Mouse (Mus musculus) cerebellum, postnatal 25 days (tissue): ENCODE measurements around the gene Tmem201.
A peak's percentile ranks its signal among the peaks of the same experiment; 100 is the strongest.
"Not testable (repeated sequence)": the region's sequence is repeated elsewhere in the genome, so short reads cannot be mapped to it uniquely, and the experiment has no call there.

ENCODE experiments used
- DNase-seq, 2 experiments: peaks; one replicate each; pipeline ENCODE4 v3.0.0; 2021; ENCODE audit warnings: mixed read lengths in 2 of 2

Gene Tmem201

GRCm38 (mm10) chr4:149737383-149738324, at the start of gene Tmem201:
Gene Tmem201 (minus strand): TSS chr4:149738044.
- DNase-seq: peak; percentile 97 to 99

GRCm38 (mm10) chr4:149784901-149785300, 47.1 kb upstream of the Tmem201 start:
- no peak for DNase-seq

- DNase-seq: no peak
Observed at GRCm38 (mm10) chr4:149784371-149784770, 46.5 kb upstream of the Tmem201 start.

GRCm38 (mm10) chr4:149782975-149783374, 45.1 kb upstream of the Tmem201 start:
- DNase-seq: no peak

GRCm38 (mm10) chr4:149780565-149781356, 42.9 kb upstream of the Tmem201 start:
- no peak for DNase-seq

GRCm38 (mm10) chr4:149779966-149780365, 42.1 kb upstream of the Tmem201 start:
- no peak for DNase-seq

- no peak for DNase-seq
Observed at GRCm38 (mm10) chr4:149777126-149777525, 39.3 kb upstream of the Tmem201 start.

- no peak for DNase-seq
Observed at GRCm38 (mm10) chr4:149775760-149776362, 38.0 kb upstream of the Tmem201 start.

GRCm38 (mm10) chr4:149775330-149775729, 37.5 kb upstream of the Tmem201 start:
- DNase-seq: peak; percentile 32 to 57

GRCm38 (mm10) chr4:149774094-149774470, 36.2 kb upstream of the Tmem201 start, which contains the start of gene Slc25a33:
Gene Slc25a33 (minus strand): TSS chr4:149774277.
- peak; percentile 98 to 99 for DNase-seq

GRCm38 (mm10) chr4:149773408-149774093, 35.7 kb upstream of the Tmem201 start:
- peak in 1 of 2 experiments; percentile 74 for DNase-seq

GRCm38 (mm10) chr4:149772394-149772793, 34.5 kb upstream of the Tmem201 start:
- DNase-seq: peak; percentile 57 to 71

- no peak for DNase-seq
Observed at GRCm38 (mm10) chr4:149765201-149765600, 27.4 kb upstream of the Tmem201 start.

- no peak for DNase-seq
Observed at GRCm38 (mm10) chr4:149763335-149763734, 25.5 kb upstream of the Tmem201 start.

- no peak for DNase-seq
Observed at GRCm38 (mm10) chr4:149759517-149759916, 21.7 kb upstream of the Tmem201 start.

GRCm38 (mm10) chr4:149758423-149758822, 20.6 kb upstream of the Tmem201 start:
- DNase-seq: peak in 1 of 2 experiments; percentile 5

GRCm38 (mm10) chr4:149756546-149756945, 18.7 kb upstream of the Tmem201 start:
- DNase-seq: not testable (repeated sequence)

- DNase-seq: no peak
Observed at GRCm38 (mm10) chr4:149752836-149753235, 15.0 kb upstream of the Tmem201 start.

- peak; percentile 61 to 77 for DNase-seq
Observed at GRCm38 (mm10) chr4:149752124-149752799, 14.4 kb upstream of the Tmem201 start.

- no peak for DNase-seq
Observed at GRCm38 (mm10) chr4:149750671-149751070, 12.8 kb upstream of the Tmem201 start.

GRCm38 (mm10) chr4:149749663-149750015, 11.8 kb upstream of the Tmem201 start:
- DNase-seq: not testable (repeated sequence)
